Mouse (Mus musculus): ENCODE data around the gene Adipor2.
A peak's percentile ranks its signal among the peaks of the same experiment; 100 is the strongest.
"Not testable (repeated sequence)": the region's sequence is repeated elsewhere in the genome, so short reads cannot be mapped to it uniquely, and the experiment has no call there.

Gene Adipor2

GRCm38 (mm10) chr6:119417354-119417753 is at the start of gene Adipor2:
Gene Adipor2, minus strand, starts transcription at chr6:119417704.
- DNase-seq (ENCODE audit: low spot score in 2 of 2) = peak; percentile 55 to 71

GRCm38 (mm10) chr6:119466161-119466560 is 48.7 kb upstream of the Adipor2 start:
- DNase-seq (ENCODE audit: low spot score in 2 of 2) = no peak

DNA sequence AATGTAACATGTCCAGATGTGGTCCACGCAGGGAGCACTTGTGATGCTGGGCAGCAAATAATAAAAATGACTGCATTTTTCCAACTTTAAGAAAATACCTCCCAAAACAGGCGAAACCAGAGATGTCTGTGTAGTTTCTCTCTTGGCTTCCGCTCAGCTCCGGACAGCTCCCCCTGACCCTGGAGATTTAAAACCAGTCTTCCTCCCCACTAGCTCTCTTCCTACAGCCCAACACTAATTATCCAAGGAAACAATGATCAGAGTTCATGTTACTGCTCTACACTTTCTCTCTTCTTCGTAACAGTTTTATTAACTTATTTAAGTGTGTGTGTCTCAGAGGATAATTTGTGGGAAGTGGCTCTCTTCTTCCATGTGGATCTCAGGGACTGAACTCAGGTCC is 42.9 kb upstream of the Adipor2 start:
- DNase-seq (ENCODE audit: low spot score in 2 of 2) = no peak

DNA sequence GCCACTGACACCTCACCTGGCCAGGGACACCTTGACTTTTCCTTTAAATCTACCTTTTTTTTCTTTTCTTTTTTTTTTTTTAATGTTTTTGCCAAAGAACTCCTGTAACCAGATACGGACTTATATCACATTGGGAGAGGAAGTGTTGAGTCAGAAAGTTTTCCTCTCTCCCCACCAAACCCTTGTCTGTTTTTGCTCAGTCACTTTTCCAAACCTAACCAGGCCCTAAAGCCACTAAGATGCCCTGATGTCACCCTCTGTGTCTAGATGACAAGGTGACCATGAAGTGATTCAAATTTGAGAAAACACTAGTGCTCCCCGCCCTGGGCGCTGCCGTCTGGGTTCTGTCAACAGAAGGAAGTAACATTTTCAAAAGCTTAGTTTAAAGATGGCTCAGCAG is 41.5 kb upstream of the Adipor2 start:
- no peak for DNase-seq (ENCODE audit: low spot score in 2 of 2)

GRCm38 (mm10) chr6:119458166-119458565 is 40.7 kb upstream of the Adipor2 start:
- no peak for DNase-seq (ENCODE audit: low spot score in 2 of 2)

GRCm38 (mm10) chr6:119451981-119452499 is 34.5 kb upstream of the Adipor2 start:
- no peak for DNase-seq (ENCODE audit: low spot score in 2 of 2)

DNA sequence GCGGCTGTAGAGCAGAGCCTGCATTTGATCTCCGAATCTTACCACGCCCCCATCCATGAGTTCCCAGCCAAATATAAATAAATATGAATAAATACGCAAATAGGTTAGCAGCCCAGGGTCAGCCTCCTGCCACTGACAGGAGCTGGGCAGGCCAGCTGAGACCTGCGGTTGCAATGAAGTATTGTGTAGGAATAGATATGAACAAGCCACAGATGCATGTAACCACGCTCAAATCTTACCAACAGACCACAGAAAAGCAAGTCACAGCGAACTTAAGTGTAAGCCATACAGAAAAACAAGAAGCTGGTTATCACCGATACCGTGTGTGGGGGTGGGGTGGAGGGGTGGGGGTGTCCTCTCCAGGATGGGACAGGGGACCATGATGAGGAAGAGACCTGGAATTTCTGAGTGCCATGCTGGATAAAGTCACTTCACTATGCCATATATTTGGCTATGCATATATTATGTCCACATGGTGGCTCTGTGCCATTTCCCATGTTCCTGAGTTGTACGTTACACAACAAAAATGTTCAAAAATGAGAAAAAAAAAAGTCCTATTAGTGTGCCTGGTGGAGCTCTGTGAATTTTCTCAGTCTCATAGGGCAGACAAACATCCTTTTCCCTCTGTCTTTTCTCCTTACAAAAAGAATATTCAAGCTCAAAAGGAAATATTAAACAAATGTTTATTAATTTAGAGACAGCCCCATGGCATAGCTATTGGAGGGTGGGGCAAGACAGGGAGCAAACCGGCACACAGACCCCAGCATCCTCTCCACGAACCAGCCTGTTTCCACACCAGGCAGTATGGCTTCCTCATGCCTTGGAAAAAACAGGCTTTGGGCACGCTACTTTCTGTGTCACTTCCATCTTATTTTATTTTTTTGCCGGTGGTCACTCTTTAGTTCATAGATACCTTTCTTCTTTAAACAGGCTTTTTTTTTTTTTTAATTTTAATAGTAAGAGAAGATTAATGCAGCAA is 33.8 kb upstream of the Adipor2 start:
- DNase-seq (ENCODE audit: low spot score in 2 of 2) = no peak

- DNase-seq (ENCODE audit: low spot score in 2 of 2) = peak; percentile 34 to 37
Observed at GRCm38 (mm10) chr6:119449060-119449499, 31.6 kb upstream of the Adipor2 start.

DNA sequence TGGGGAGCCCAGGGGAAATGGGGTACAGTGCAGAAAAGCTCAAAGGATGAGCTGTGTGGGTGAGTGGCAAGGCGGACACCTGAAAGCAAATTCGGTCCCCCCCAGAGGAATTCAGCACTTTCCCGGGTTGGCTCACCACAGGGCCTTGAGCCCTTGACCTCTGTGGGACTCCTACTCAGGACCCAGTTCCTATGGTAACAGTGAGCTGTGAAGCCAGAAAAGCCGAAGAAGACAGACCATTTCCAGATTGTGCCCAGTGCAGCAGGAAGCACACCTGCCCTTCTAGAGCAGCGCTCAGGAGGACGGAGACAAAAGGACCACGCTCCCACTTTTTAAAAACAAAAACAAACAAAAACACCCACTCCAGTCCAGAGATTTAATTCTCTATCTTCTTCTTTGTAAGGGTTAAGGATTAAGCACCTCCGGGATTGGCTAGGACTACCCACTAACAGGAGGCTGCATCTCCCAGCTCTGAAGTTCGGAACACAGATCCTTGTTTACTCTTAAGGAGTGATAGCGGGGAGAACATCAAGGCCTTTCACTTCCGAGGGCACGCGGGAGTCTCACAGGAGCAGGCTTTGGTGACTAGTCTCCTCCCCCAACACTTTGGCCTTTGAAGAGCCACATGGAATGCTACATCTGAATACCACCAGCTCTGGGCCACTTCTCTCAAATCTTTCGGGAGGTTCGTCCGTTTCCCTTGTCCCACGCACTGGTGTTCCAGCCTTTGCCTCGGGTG is 31.0 kb upstream of the Adipor2 start:
- no peak for DNase-seq (ENCODE audit: low spot score in 2 of 2)

DNA sequence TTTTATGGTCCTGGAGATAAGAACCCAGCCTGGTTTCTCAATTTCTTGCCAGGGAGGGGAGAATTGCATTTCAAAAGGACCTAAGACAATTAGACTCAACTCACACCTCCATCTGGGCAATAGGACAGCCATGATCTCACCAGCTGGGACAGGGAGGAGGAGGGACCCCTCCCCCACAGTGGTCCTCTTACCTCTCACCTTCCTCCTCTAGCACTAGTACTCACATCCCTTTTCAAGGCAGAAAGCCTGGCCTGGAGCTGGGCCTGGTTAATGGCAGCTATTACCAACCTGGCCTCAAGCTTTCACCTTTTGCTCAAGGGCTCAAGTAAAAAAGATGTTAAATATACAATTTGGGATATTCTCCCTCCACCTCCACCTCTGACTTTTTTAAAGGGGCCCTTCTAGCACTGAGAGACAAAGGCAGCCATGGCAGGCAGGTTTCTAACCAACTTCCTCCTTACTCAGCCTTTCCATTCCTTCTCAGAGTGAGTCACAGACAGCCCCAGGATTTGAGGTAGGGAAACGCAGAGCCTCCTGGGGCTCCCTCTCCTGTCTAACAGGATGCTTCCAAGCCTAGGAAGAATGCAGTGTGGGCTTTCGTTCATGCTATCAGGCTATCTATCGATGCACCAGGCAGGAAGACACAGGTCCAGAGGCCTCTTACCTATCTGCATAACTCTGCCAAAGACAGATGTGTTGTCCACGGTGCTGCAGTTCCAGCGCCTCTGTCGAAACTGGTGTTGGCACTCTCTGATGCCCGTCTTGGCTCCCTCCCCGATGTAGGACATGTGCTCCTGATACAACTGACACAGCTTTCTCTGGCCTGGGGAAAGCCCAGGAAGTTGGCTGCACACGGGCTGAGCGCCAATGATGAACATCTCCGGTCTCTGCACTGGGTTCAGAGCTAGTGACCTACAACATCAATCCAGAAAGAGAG is 28.4 kb upstream of the Adipor2 start:
- no peak for DNase-seq (ENCODE audit: low spot score in 2 of 2)

GRCm38 (mm10) chr6:119443742-119444645 is 26.5 kb upstream of the Adipor2 start:
- DNase-seq (ENCODE audit: low spot score in 2 of 2) = peak; percentile 57 to 60

- DNase-seq (ENCODE audit: low spot score in 2 of 2) = not testable (repeated sequence)
Observed at GRCm38 (mm10) chr6:119442729-119443128, 25.2 kb upstream of the Adipor2 start.

DNA sequence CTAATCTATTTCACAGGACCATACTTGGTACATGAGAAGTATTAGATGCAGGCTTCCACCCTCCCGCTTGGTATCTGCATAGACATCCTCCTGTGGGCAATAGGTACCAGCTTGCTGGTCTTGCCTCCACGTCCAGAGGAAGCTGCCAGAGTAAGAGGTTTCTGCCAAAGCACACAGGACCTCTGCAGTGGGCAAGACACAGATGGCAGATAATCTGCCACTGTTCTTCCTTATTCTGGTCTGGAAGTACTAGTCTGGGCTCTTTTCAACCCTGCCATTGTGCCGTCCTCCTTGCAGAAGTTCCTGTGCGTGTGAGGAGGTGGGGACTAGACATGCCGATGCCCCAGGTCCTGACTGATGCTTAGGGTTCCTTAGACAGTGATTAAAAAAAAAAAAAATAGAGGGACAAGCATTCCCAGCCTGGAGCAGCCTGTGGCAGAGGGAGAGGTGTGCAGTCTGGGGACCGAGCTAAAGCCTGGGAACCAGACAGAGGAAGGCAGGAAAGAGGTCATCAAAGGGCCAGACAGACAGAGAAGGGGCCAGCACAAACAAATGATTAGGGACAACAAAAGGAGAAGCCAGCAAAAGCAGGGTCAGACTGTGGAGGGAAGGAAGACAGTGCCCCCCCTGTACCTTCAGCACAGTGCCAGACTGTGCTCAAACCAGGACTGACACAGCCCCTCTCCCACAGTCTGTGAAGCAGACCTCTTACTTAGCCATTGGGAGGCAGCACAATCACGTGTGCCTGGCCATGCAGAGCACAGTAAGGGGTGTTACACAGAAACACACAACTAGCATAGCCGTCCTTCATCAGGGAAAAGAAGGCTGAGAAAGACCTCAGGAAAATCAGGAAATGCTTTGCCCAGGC is 20.6 kb upstream of the Adipor2 start:
- no peak for DNase-seq (ENCODE audit: low spot score in 2 of 2)

DNA sequence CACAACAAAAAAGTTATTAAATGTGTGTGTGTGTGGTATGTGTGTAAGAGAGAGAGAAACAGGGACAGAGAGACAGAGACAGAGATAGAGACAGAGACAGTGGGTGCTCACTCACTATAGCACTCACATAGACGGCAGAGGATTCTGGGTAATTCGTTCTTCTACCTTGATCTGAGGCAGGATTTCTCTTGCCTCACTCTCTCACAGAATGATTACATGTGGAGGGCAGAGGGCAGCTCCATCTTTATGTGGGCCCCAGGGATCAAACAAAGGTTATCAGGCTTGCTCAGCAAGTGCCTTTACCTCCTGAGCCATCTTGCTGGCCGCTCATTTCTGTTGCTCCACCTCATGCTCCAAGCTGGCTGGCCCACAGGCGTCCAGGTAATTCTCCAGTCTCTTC is 16.9 kb upstream of the Adipor2 start:
- DNase-seq (ENCODE audit: low spot score in 2 of 2) = no peak

DNA sequence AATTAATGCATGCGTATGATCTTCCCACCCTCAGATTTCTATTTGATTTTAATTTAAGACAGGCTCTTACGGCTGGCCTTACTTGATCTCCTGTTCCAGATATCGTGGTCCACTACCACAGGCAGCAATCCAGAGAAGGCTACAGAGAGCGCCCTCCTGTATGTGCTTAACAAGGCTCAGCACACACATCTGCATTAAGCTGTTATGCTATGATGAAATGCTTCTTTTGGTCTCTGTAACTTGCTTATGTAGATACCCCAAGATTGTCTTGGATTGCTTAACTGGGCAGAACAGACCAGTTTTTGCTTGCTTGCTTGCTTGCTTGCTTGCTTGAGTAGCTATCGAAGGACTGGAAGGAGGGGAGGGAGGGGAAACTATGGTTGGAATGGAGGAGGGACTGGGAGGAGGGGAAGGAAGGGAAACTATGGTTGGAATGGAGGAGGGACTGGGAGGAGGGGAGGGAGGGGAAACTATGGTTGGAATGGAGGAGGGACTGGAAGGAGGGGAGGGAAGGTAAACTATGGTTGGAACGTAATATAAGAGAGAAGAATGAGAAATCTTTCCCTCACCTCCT is 14.3 kb upstream of the Adipor2 start:
- no peak for DNase-seq (ENCODE audit: low spot score in 2 of 2)

DNA sequence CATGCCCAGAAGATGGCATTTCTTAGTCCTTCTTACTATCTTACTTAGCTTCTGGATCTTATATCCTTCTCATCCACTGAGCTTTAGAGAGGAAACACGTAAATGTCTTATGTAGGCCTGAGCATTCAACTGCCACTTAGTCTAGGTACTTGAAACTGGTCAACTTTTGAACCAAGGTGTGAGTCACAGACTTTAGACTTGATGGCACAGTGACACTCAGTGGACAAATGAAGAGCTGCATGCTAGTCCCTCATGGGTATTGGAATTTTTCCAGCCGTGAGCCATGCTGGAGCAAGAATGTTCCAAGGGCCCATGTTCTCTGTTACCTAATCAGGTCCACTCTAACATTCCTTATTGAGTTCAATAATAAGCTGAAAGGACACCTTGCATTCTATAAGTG is 13.0 kb upstream of the Adipor2 start:
- DNase-seq (ENCODE audit: low spot score in 2 of 2) = peak; percentile 35 to 48

DNA sequence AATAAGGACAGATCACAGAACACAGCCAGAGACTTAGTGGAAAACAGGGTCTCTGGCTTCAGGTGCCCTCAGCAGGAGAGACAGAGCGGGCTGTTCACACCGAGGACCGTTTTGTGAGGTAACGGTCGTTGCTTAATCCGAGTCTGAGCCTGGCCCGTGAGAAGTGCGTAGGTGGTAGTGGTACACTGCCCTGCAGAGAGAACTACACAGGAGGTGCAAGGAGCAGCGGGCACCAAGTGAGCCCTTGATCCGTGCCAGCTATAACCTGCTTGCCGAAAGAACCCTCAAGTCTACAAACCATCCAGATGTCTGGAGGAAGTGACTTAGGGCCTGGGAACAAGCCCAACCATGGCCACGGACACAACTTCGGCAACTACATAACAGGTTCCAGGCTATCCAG is 11.8 kb upstream of the Adipor2 start:
- no peak for DNase-seq (ENCODE audit: low spot score in 2 of 2)

DNA sequence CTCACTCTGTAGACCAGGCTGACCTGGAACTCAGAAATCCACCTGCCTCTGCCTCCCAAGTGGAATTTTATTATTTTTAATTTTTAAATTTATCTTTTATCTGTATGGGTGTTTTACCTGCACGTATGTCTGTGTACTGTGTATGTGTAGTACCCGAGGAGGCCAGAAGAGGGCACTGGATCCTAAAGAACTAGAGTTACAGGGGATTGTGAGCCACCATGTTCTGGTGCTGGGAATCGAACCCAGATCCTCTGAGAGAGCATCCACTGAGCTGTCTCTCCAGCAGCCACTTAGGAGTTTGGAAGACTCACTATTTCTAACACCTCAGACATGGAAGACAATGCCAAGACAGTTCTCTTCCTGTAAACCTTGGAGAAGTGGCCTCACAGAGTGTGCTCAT is 11.1 kb upstream of the Adipor2 start:
- DNase-seq (ENCODE audit: low spot score in 2 of 2) = no peak

DNA sequence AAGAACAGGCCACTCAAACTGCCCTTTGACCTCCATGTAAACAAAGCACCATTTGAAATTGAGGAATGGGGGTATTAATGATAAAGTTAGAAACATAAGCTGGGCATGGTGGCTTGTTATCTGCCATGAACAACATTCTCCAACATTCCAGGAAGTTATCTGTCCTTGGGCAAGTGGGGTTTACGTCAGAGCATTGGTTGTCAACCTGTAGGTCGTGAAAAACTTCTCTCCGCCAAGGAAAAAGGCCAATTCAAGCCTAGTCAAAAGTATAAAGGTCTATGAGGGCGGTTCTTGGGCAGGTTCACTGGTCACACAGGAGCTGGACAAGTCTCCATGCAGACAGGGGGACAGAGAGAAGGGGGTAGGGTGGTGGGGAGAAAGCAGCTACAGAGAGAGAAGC is 3.5 kb upstream of the Adipor2 start:
- DNase-seq (ENCODE audit: low spot score in 2 of 2) = no peak

Measured in urinary bladder, adult 18-20 months (tissue).